Mouse (Mus musculus): ENCODE results near the gene Tpx2.

The Tpx2 gene

DNA sequence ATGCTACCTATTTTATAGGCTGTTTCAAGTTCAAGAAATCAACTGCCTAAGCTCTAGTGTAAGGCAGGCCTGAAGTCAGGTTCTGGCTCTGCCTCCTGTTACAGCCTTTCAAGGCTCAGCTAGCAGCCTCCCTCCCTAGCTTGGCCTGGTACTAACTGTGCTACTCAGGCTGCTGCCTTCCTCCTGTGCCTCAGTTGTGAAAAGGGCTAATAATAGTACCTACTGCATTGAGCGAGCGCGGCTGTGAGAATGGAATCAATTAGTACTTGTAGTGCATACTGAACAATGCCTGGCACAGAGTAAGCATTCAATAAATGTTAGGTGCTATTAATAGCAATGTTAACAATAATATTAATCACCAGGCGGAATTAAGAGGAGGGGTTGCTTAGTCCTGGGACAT, 27.8 kb upstream of the Tpx2 start:
- in situ Hi-C loops (cut with MboI, MseI) = loop anchor here (10.0 kb wide), 1 partner anchor 915 kb away; no protein-coding TSS in a partner anchor

DNA sequence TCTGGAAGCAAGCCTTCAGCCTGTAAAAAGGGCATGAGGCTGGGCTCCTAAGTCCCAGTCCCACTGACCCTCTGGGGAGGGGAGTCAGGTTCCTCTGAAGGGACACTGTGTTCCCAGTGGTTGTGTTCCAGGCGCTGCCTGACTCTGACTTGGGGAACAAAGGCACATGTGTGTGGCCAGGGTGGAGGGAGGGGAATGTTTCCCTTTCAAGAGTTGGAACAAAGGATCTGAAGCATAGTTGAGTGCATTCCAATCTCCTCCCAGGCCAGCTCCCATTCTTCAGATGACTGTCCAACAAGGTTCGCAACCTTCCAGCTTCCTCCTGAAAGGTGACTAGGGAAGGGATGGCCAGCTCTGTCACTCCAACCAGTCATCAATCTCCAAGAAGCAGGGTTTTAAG, 27.4 kb upstream of the Tpx2 start:
- in situ Hi-C loops (cut with MboI, MseI) = loop anchor here (10.0 kb wide), 1 partner anchor 914 kb away; no protein-coding TSS in a partner anchor

DNA sequence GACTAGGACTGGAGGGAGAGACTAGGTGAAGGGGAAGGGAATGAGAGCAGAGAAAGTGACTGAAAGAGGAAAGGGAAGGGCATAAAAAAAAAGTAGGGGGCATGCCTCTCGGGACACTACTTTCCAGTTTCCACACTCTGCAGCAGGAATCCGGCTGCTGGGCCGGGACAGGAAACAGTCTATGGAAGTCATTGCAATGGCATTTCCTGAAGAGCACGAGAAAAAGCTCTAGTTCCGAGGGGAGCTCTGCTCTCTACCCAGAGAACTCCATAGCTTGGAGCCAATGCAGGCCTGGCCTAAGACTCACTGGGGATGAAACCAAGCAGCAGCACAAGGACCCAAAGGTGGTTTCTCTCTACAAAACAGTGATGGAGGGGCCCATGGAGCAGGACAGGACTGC, 26.7 kb upstream of the Tpx2 start:
- in situ Hi-C loops (cut with MboI, MseI) = loop anchor here (10.0 kb wide), 1 partner anchor 914 kb away; no protein-coding TSS in a partner anchor

DNA sequence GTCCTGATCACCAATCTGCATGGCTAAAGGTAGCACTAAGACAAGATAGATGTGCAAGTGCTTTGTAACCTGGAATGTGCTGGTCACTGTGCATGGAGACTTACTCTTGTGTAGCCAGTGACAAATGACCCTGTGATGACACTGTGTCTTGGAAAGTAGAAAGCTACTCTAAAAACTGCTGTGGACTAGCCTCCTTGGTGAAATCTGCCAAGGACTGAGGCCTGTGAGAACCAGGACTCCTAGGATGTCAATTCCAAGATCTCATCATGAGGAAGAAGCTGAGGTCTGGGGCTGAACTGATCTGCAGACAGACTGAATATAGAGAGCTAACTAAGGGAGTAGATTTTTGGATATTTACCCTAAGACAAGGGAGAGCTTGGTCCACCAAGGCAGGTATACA, 26.2 kb upstream of the Tpx2 start:
- in situ Hi-C loops (cut with MboI, MseI) = loop anchor here (10.0 kb wide), 1 partner anchor 913 kb away; no protein-coding TSS in a partner anchor

DNA sequence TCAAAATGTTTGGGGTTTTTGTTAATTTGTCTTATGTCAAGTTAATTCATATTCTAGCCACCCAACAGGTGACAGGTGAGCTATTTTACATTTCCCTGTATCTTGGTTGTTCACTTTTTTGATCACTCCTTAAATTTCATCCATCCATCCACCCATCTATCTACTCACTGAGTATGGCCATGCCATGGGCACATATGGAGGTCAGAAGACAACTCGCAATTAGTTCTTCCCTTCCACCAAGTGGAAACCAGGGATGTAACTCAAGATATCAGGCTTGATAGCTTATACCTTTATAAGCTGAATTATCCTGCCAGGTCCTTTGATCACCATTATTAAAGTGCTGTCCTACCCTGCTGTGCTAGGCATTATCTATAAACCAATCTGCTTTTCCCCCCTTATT, 24.0 kb upstream of the Tpx2 start:
- in situ Hi-C loops (cut with MboI, MseI) = loop anchor here (10.0 kb wide), 1 partner anchor 911 kb away; no protein-coding TSS in a partner anchor

DNA sequence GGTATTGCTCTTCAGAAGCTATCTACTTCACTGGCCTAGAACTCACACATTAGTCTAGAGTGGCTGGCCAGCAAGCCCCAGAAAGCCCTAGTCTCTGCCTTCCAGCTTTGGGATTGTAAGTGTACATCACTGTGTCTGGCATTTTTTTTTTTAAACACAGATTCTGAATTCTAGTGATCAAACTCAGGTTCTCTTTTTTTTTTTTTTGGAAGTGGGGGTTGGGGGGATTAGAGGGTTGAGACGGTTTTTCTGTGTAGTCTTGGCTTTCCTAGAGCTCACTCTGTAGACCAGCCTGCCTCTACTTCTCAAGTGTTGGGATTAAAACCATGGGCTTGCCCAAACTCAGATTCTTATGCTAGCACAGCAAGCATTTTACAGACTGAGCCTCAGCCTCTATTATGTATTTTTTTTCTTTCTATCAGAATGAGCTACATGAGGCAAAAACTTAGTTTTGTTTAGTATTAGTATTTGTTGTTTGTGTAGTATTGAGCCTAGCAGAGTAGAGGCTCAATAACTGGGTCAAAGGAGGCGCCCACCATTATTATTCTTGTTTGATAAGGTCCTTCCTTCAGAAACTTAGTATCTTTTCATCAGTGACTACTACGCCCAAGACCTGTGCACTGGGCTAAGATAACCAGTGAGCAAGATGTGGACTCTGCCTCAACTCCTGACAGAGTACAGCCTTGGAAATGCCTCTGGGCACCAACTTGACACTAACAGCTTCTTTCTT, 23.2 kb upstream of the Tpx2 start:
- in situ Hi-C loops (cut with MboI, MseI) = loop anchor here (5.0 to 10.0 kb wide), 2 partner anchors 32 to 910 kb away; no protein-coding TSS in a partner anchor

DNA sequence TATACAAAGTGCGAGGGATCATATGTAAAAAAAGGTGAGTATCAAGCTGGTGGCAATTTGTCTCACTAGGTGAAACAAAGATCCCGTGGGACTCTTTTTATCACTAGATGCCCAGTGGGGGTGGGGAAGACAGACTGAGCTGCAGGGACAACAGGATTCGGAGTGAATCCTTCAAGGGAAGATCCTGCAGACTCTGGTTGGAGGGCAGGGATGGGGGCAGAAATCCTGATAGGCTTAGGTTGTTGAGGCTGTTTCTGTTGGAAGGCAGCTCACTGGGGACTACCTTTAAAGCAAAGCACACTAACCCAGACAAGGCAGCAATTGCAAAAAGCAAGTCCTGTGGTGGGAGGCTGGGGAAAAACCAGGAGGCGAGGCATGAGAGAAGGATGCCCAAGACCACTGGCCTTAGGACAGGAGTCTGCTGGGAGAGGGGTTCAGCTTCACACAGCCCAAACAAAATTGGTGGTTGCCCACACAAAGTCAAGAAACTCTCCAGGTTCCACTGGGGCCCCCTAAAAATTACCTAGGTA, 22.5 kb upstream of the Tpx2 start:
- in situ Hi-C loops (cut with MboI, MseI) = loop anchor here (5.0 to 10.0 kb wide), 2 partner anchors 33 to 910 kb away; no protein-coding TSS in a partner anchor

DNA sequence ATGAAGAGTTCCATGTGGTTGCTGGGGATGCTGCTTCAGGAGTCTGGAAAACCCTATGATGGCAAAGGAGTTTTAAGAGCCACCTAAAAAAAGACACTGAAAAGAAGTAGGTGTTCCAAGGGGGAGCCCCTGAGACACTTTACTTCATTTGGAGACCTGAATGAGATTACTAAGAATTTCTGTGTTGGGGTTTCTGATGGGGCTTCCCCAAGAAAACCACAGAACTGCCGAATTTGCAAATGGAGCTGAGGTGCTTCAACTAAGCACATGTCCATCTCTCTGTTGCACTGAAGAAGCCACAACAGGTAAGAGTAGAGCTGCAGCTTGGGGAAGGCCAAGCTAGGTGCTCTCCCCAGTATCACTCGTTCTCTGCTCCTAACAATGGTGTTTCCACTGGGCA, 22.1 kb upstream of the Tpx2 start:
- in situ Hi-C loops (cut with MboI, MseI) = loop anchor here (5.0 to 10.0 kb wide), 2 partner anchors 33 to 909 kb away; no protein-coding TSS in a partner anchor

DNA sequence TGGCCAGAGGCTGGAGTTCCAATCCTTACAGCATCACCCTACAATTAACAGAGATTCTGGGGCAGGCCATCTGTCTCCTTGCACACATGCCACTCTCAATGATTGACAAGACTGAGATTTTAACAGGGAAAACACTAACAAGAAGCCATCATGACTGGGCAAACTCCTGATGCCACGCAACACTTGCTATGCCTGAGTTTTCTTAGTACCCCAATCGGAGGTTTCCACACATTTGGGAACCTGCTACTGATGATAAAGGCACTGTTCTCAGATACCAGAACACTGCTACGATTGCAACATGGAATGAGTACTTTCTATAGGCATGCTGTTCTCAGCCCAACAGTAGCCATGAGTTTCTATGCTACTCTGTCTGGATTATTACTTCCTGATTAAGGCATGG, 21.3 kb upstream of the Tpx2 start:
- in situ Hi-C loops (cut with MboI, MseI) = loop anchor here (5.0 to 10.0 kb wide), 2 partner anchors 34 to 908 kb away; no protein-coding TSS in a partner anchor

DNA sequence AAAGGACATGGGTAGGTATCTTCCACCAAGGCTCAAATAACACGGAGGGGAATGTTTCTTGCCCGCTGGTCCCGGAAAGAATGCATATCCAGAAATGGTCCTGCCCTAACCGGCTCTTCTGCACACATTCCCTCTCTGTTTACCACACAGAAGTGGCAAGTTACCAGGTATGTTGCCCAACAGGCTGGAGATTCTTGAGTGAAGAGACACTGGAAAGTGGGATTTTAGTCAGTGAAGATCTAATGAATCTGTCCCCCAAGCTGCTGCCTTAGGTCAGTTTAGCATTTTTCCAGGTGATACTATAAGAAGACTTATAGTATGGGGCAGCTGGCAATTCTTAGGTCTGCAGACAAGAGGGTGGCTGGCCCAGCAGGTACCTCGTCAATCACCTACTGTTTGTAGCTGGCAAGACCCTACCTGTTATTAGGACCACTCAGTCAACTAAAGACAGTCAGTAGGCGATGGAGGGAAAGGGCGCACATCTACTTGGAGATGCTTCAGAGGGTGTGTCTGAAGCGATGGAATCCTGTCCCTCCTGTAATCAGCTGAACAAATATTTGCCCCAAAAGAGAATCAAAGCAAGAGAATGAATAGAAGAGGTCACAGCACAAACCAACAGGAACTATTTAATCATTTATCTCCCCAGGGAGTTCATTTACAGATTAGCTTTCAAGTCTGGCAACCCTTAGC, 20.3 kb upstream of the Tpx2 start:
- in situ Hi-C loops (cut with MboI, MseI) = loop anchor here (5.0 to 10.0 kb wide), 2 partner anchors 35 to 907 kb away; no protein-coding TSS in a partner anchor

DNA sequence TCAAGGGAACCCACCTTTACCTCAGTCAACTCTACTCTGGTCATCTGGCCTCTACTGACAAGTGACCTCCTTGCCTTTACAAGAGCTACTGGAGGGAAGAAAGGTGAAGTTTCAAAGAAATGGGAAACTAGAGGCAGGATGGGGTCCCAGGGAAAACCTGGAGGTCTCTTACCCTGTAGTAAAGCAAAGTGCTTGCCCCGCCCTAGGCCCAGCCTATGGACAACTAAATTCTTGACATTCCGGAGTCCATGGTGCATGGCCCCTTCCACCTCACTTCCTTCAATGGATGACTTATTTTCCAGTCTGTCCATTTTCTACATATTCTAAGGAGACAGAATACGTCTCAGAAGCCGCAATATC, 19.8 kb upstream of the Tpx2 start:
- in situ Hi-C loops (cut with MboI, MseI) = loop anchor here (5.0 to 10.0 kb wide), 2 partner anchors 36 to 907 kb away; no protein-coding TSS in a partner anchor

DNA sequence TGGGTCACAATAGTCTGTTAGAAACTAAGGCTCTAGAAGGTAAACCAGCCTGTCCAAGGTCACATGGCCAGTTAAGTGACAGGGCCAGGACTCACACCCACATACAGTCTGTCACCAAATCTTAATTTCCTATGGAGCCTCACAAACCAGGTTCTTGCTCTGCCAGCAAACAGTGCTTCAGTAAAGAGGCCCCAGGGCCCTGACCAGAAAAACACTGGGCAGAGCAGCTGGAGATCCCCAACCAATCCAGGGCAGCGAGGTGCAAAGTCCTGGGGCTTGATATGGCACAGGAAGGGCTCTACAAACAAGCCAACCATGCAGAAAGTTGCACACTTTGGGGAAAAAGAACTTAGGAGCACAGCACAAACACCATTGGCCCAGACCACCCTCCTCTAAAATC, 19.2 kb upstream of the Tpx2 start:
- in situ Hi-C loops (cut with MboI, MseI) = loop anchor here (5.0 to 10.0 kb wide), 2 partner anchors 36 to 906 kb away; no protein-coding TSS in a partner anchor

DNA sequence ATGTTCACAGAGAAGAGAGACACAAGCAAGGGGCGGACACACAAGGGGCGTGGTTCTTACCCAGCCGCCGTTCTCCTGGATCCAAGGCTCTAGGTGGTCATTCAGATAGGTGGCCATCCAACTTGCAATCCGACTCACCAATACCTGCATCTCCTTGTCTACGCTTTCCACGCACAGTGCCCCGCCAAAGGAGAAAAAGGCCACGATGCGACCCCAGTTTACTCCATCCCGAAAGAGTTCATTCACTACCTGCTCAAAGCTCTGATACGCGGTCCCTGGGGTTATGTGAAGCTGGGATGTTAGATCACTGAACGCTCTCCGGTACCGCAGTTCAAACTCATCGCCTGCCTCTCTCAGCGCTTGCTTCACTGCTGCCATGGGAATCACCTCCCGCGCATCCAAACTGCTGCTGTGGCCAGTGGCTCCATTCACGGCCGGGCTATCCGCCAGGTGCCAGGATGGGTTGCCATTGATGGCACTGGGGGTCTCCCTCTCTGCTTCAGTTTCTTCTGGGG, 18.3 kb upstream of the Tpx2 start:
- in situ Hi-C loops (cut with MboI, MseI) = loop anchor here (5.0 to 10.0 kb wide), 2 partner anchors 37 to 905 kb away; no protein-coding TSS in a partner anchor

DNA sequence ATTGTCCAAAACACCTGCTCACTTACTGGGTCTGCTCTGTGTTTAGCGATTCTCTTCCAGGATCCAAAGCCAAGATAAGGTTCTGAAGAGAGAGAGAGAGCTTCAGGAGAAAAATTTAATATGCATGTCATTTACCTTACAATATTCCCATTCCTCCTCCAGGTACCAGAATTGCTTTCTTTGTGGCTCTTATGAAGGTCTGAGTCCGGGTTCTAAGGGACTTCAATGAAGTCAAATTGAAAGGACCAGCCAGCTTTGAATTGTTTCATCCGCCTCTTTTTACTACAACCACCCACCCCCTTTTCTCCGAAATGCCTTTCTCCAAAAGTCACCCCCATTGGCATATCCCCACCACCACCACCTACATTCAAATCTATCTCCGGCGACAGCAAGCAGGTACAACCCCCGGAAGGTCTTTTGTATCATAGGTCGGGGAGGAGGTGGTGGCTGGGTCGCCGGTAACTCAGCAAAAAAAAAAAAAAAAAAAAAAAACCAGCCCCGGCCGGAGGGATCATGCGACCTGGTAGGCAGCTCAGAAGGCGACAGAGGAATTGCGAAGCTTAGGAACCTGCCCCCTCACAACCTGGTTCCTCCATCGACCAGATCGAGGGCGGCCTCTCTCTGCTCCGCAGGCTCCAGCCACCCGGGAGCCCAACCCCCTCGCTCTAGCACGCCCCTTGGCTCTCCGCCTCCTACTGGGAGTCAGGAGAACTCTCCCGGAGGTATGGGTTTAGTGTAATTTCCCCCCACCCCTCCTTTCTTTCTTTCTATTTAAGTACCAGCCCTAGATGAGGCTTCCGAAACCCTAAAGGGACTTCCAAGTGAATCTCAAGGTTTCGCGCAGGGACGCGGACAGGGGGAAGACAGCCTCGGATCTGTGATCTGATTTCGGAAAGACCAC, 17.5 kb upstream of the Tpx2 start:
- in situ Hi-C loops (cut with MboI, MseI) = loop anchor here (5.0 kb wide), 2 partner anchors 63 to 138 kb away; no protein-coding TSS in a partner anchor

DNA sequence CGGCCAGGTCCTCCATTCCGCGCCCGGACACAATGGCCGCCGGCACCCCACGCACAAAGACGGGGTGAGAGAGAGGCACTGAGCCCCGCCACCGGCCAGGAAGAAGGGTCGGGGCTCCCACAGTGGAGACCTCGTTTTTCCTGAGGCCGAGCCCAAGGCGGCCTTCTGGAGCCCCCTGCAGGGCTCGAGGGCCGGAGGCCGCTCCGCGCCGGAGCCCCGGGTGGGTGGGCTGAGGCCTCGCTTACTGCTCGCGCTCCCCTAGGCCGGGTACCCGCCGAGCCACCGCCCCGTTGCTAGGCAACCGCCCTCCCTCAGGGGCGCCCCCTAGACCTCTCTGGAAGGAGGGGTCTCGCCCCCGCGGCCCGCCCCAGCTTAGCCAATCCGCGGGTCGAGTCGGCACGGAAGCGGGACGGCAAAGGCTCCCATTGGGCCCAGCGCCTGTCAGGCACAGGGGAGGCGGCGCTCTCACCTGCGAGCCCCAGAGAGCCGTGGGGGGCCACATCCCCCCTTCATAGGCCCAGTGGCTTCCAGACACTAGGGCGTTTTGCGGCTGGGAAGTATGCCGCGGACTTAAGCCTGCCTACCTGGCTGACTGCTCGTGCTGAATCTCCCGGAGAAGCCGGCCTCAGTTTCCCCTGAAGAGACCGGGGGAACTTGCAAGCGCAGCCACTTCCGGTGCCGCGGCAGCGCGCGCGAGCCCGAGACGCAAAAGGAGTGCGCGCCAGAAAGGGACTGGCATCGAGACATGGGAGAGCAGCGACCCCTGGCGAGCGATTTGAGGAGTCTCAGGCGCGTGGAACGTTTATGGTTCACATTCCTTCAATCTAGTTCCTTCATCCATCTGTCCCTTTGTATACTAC, 16.5 kb upstream of the Tpx2 start, which contains the start of gene Bcl2l1:
Gene Bcl2l1 (minus strand): TSS at position 710 of the 860 bp plus-strand sequence.
- in situ Hi-C loops (cut with MboI, MseI) = loop anchor here (5.0 kb wide), 2 partner anchors 64 to 139 kb away; no protein-coding TSS in a partner anchor

DNA sequence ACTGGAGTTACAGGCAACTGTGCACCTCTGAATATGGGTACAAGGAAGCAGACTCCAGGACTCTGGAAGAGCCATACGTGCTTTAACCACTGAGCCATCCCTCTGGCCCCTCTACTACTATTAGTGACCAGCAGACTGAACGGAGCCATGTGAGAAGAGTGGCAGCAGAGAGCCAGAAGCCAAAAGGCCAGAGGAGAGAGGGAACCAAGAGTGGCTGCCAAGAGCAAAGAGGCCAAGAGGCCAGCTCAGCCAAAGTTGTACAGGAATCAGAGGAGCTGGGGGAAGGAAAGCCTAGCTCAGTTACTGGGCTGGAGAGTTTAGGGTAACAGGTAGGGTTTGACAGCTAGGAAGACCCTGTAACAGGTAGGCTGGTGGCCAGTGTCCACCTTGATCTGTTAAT, 8.5 kb upstream of the Tpx2 start:
- in situ Hi-C loops (cut with MboI, MseI) = no loop called here

DNA sequence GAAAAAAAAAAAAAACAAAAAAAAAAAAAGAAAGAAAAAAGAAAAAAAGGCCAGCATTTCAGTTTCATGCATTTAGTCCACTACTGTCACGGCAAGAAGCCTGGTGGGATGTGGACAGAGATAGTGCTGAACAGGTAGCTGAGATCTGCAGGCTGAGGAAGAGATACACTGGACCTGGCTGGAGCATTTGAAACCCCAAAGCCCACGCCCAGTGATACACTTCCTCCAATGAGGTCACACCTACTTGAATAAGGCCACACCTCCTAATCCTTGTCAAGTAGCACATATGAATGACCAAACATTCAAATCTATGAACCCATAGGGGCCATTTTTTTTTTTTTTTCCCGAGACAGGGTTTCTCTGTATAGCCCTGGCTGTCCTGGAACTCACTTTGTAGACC, 5.0 kb upstream of the Tpx2 start:
- in situ Hi-C loops (cut with MboI, MseI) = no loop called here

DNA sequence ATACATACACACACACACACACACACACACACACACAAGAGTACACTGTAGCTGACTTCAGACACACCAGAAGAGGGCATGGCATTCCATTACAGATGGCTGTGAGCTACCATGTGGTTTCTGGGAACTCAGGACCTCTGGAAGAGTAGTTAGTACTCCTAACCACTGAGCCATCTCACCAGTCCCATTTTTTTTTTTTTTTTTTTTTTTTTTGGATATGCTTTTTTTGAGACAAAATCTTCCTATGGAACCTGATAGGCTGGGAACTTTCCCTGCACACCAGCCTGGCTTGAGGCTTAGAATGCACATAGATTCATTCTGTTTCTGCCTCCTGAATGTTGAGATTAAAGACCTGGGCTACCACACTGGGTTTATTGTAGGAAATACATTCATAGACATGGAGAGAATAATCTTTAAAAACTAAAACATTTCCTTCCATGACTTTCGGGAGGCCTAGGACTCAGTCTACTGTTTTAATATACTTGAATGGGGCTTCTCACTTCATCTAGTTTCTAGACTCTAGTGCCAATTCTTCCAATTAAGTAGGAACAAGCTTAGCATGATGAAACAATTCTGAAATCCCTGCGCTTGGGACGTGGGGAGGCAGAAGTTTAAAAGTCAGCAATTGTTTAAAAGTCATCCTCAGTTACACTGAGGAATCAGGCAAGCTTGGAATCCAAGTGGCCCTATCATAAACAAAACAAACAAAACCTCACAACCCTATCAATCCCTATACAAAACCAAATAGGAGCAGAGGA, 528 bp upstream of the Tpx2 start:
- in situ Hi-C loops (cut with MboI, MseI) = no loop called here

DNA sequence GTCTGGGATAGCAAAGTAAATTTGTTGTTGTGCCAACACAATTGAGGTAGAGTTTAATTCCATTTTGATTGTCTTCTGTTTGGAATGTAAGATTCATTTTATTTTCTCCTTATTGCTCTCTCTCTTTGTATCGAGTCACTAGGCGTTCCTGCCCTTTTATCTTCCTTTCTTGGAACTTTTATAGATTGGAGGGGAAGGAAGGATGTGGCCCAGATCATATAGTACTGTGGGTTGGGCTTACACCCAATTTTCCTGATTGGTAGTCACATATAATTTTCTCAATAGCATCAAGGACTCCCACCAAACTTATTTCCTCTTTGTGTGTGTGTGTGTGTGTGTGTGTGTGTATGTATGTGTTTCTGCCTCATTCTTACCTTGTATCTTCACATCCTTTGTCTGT, 702 bp downstream of the Tpx2 start:
- in situ Hi-C loops (cut with MboI, MseI) = no loop called here

Data from T-helper 1 cell (primary cell).